Mouse (Mus musculus) right cerebral cortex, postnatal 25 days (tissue): ENCODE data around the gene Ifrd1.
"Not testable (repeated sequence)": the region's sequence is repeated elsewhere in the genome, so short reads cannot be mapped to it uniquely, and the experiment has no call there.

Experiments
- DNase-seq: peaks from one replicate; pipeline ENCODE4 v3.0.0; 2022

Gene Ifrd1

GRCm38 (mm10) chr12:40198019-40198418, 50.3 kb downstream of the Ifrd1 start:
- no peak for DNase-seq

GRCm38 (mm10) chr12:40197511-40197910, 50.8 kb downstream of the Ifrd1 start:
- DNase-seq: no peak

GRCm38 (mm10) chr12:40185474-40185873, 62.8 kb downstream of the Ifrd1 start:
- DNase-seq: no peak

GRCm38 (mm10) chr12:40177089-40177488, 71.2 kb downstream of the Ifrd1 start:
- no peak for DNase-seq

GRCm38 (mm10) chr12:40176158-40176557, 72.1 kb downstream of the Ifrd1 start:
- DNase-seq: no peak

GRCm38 (mm10) chr12:40175171-40175570, 73.1 kb downstream of the Ifrd1 start:
- not testable (repeated sequence) for DNase-seq

- DNase-seq: no peak
Observed at GRCm38 (mm10) chr12:40171637-40172036, 76.7 kb downstream of the Ifrd1 start.

- no peak for DNase-seq
Observed at GRCm38 (mm10) chr12:40169675-40170074, 78.6 kb downstream of the Ifrd1 start.

- DNase-seq: no peak
Observed at GRCm38 (mm10) chr12:40164621-40165020, 83.7 kb downstream of the Ifrd1 start.

GRCm38 (mm10) chr12:40160777-40161176, 87.5 kb downstream of the Ifrd1 start:
- DNase-seq: no peak

- no peak for DNase-seq
Observed at GRCm38 (mm10) chr12:40154188-40154587, 94.1 kb downstream of the Ifrd1 start.

- no peak for DNase-seq
Observed at GRCm38 (mm10) chr12:40152353-40153069, 95.8 kb downstream of the Ifrd1 start.
